ENCODE assay signal across 8 mouse cellular contexts in genomic region chr11:95980762-95981418, GRCm38 (mm10). TPM values are rescaled to one million over a fixed set of nuclear protein-coding genes. Genes with fewer than 3 reads are reported as not detected.
A peak's percentile ranks its signal among the peaks of the same experiment; 100 is the strongest.
DNase-seq lines count a peak whose midpoint lies in the region; ATAC-seq and TF ChIP-seq lines count a peak whose summit lies in the region.

No protein-coding gene starts in this region.

- H3K9me3 ChIP-seq in liver, embryonic 13.5 days (replicated peaks): no peaks in the 10 kb centered on the region
- H3K9me3 ChIP-seq in forebrain, embryonic 13.5 days (replicated peaks): no peaks in the 10 kb centered on the region

- no peak overlapping the region for H3K9ac ChIP-seq in liver, embryonic 13.5 days
- H3K9ac ChIP-seq in forebrain, embryonic 13.5 days: no peak overlapping the region

- H3K27me3 ChIP-seq in cerebellum, adult 2 months (ENCODE audit: control insufficient read depth, insufficient read depth, low read length): no peaks in the 10 kb centered on the region
- H3K27me3 ChIP-seq in liver, embryonic 13.5 days: no peaks in the 10 kb centered on the region
- H3K27me3 ChIP-seq in splenic B cell, adult 2 months (ENCODE audit: control insufficient read depth, insufficient read depth, low read length, poor library complexity, severe bottlenecking): no peaks in the 10 kb centered on the region; the same call in 1 of the 2 replicates
- H3K27me3 ChIP-seq in forebrain, embryonic 13.5 days: no peaks in the 10 kb centered on the region

- peak; percentile 46; the same call in 1 of the 2 replicates for TF ChIP-seq CTCF in cerebellum, adult 2 months (IDR thresholded peaks at IDR 0.05; ENCODE audit: borderline replicate concordance, insufficient read depth, low read depth, low read length)

- H3K4me1 ChIP-seq in cerebellum, adult 2 months (ENCODE audit: control insufficient read depth, insufficient read depth, low read length): no peaks in the 10 kb centered on the region
- H3K4me1 ChIP-seq in liver, embryonic 13.5 days (replicated peaks): peaks cover 29% of the 10 kb centered on the region
- peaks cover 19% of the 10 kb centered on the region for H3K4me1 ChIP-seq in forebrain, embryonic 13.5 days

- H3K4me2 ChIP-seq in liver, embryonic 13.5 days: no peak overlapping the region
- no peak overlapping the region for H3K4me2 ChIP-seq in forebrain, embryonic 13.5 days

- no peak for DNase-seq in cerebellum, adult 2 months
- no peak for DNase-seq in cerebellum, adult 11 months
- peak; percentile 15 for DNase-seq in ovary, postnatal 36 days (ENCODE audit: low spot score)
- no peak for DNase-seq in ovary, postnatal 10 days (ENCODE audit: low spot score)
- peak; percentile 57 for DNase-seq in liver, embryonic 13.5 days
- peak; percentile 63 for DNase-seq in splenic B cell, adult 2 months (ENCODE audit: low read depth, low spot score)

- no peak overlapping the region for H3K27ac ChIP-seq in cerebellum, adult 2 months (ENCODE audit: insufficient read depth, low read length)
- H3K27ac ChIP-seq in liver, embryonic 13.5 days: no peak overlapping the region
- no peak overlapping the region for H3K27ac ChIP-seq in forebrain, embryonic 13.5 days

- no peak overlapping the region for H3K4me3 ChIP-seq in cerebellum, adult 2 months (replicated peaks; ENCODE audit: insufficient read depth, low read depth, low read length)
- no peak overlapping the region for H3K4me3 ChIP-seq in liver, embryonic 13.5 days (replicated peaks)
- H3K4me3 ChIP-seq in forebrain, embryonic 13.5 days: no peak overlapping the region

- peaks cover 35% of the 10 kb centered on the region for H3K36me3 ChIP-seq in liver, embryonic 13.5 days
- no peaks in the 10 kb centered on the region for H3K36me3 ChIP-seq in splenic B cell, adult 2 months (ENCODE audit: control insufficient read depth, insufficient read depth, low read length, poor library complexity, severe bottlenecking)
- peaks cover 38% of the 10 kb centered on the region for H3K36me3 ChIP-seq in forebrain, embryonic 13.5 days (ENCODE audit: poor library complexity, severe bottlenecking)

- peak; percentile 67 for ATAC-seq in erythroblast, adult 5-6 weeks (replicated peaks; ENCODE audit: low FRiP score, poor library complexity, severe bottlenecking)
- peak; percentile 64 for ATAC-seq in liver, embryonic 13.5 days (ENCODE audit: low read depth)
- ATAC-seq in forebrain, embryonic 13.5 days: no peak

- no peak for TF ChIP-seq POLR2A in cerebellum, adult 2 months (IDR thresholded peaks at IDR 0.05; ENCODE audit: borderline replicate concordance, insufficient read depth, low read length)

- 71% methylated on average over 8 of the region's 8 CpGs for WGBS in cerebellum, adult 2 months
- 61% methylated on average over 8 of the region's 8 CpGs for WGBS in liver, embryonic 13.5 days (ENCODE audit: insufficient replicate concordance)
- WGBS in forebrain, embryonic 13.5 days: 62% methylated on average over 8 of the region's 8 CpGs

RNA-seq across cellular contexts. Expression of gene Igf2bp1, which starts 24.9 kb away (rescaled TPM):
- not detected in 2 replicates for polyA plus RNA-seq in cerebellum, adult 2 months (2012; rRNA removed)
- not detected in 2 replicates for total RNA-seq in erythroblast, adult 5-6 weeks (2015; ENCODE audit: low replicate concordance)
- total RNA-seq in erythroblast, adult 5-6 weeks (2017; ENCODE audit: low replicate concordance): not detected in 2 replicates
- 20.8 and 23.9 TPM in 2 replicates for polyA plus RNA-seq in liver, embryonic 13.5 days (2015; fragmentation: Nextera tagmentation; extraction: Ambion mirVana)
- polyA plus RNA-seq in forebrain, embryonic 13.5 days (2015; fragmentation: Nextera tagmentation; extraction: Ambion mirVana): 53.4 and 58.0 TPM in 2 replicates

RNA-seq across cellular contexts. Expression of gene Gip, which starts 43.5 kb away (rescaled TPM):
- not detected in 2 replicates for polyA plus RNA-seq in cerebellum, adult 2 months (2012; rRNA removed)
- not detected in 2 replicates for total RNA-seq in erythroblast, adult 5-6 weeks (2015; ENCODE audit: low replicate concordance)
- not detected in 2 replicates for total RNA-seq in erythroblast, adult 5-6 weeks (2017; ENCODE audit: low replicate concordance)
- polyA plus RNA-seq in liver, embryonic 13.5 days (2015; fragmentation: Nextera tagmentation; extraction: Ambion mirVana): not detected in 2 replicates
- not detected in 2 replicates for polyA plus RNA-seq in forebrain, embryonic 13.5 days (2015; fragmentation: Nextera tagmentation; extraction: Ambion mirVana)

RNA-seq across cellular contexts. Expression of gene Snf8, which starts 53.8 kb away (rescaled TPM):
- 75.0 and 83.5 TPM in 2 replicates for polyA plus RNA-seq in cerebellum, adult 2 months (2012; rRNA removed)
- 25.7 and 27.9 TPM in 2 replicates for total RNA-seq in erythroblast, adult 5-6 weeks (2015; ENCODE audit: low replicate concordance)
- 11.3 and 37.1 TPM in 2 replicates for total RNA-seq in erythroblast, adult 5-6 weeks (2017; ENCODE audit: low replicate concordance)
- polyA plus RNA-seq in liver, embryonic 13.5 days (2015; fragmentation: Nextera tagmentation; extraction: Ambion mirVana): 87.0 and 88.9 TPM in 2 replicates
- polyA plus RNA-seq in forebrain, embryonic 13.5 days (2015; fragmentation: Nextera tagmentation; extraction: Ambion mirVana): 129 and 132 TPM in 2 replicates

Comparison
In these comparisons a context has a peak if more than half of its experiments do, and no peak if none do; other contexts are left out.
1. DNase-seq: peak in ovary, postnatal 36 days (single experiment), liver, embryonic 13.5 days (single experiment) and splenic B cell, adult 2 months (single experiment); none in cerebellum, adult 2 months (0 of 2), cerebellum, adult 11 months (single experiment) and ovary, postnatal 10 days (single experiment).
2. RNA of gene Igf2bp1, which starts 24.9 kb away (polyA plus RNA-seq): 53.4 to 58.0 TPM in forebrain, embryonic 13.5 days and 20.8 to 23.9 TPM in liver, embryonic 13.5 days; not detected in cerebellum, adult 2 months; every median in the first group is over 10 times any median in the second.